8 mouse cellular contexts compared by ENCODE assay signal in genomic region chrX:162734997-162735929, GRCm38 (mm10). TPM values are rescaled to one million over a fixed set of nuclear protein-coding genes. Genes with fewer than 3 reads are reported as not detected.
DNase-seq lines count a peak whose midpoint lies in the region; ATAC-seq and TF ChIP-seq lines count a peak whose summit lies in the region.

No protein-coding gene starts in this region.

- H3K27me3 ChIP-seq in hindbrain, postnatal 0 days (ENCODE audit: insufficient read depth, low read length): no peaks in the 10 kb centered on the region

- 31% methylated on average over 25 of the region's 25 CpGs for WGBS in hindbrain, postnatal 0 days

- peak; percentile 64 for TF ChIP-seq CTCF in gastrocnemius, adult 2 months (IDR thresholded peaks at IDR 0.05)
- peak; percentile 68 for TF ChIP-seq CTCF in hindbrain, postnatal 0 days (IDR thresholded peaks at IDR 0.05; ENCODE audit: low read depth)

- H3K9me3 ChIP-seq in hindbrain, postnatal 0 days (ENCODE audit: low read length): no peaks in the 10 kb centered on the region

- intact Hi-C loops in gastrocnemius, adult 2 months (cut with DNase I): loop anchor here (2.0 kb wide), 1 partner anchor 24 kb away; no protein-coding TSS in a partner anchor

- H3K36me3 ChIP-seq in hindbrain, postnatal 0 days (ENCODE audit: insufficient read depth, low read length): no peaks in the 10 kb centered on the region

- peak; percentile 63 for DNase-seq in ZHBTc4 (ENCODE audit: low read depth, low spot score)
- peak; percentile 31 to 63 for DNase-seq in cerebellum, postnatal 4 days (ENCODE audit: low spot score in 2 of 2)
- DNase-seq in gastrocnemius, adult 2 months: peak; percentile 72
- peak; percentile 78 for DNase-seq in hindbrain, postnatal 0 days (ENCODE audit: low spot score)
- peak; percentile 57 to 66 for DNase-seq in left cerebral cortex, adult 18-20 months (ENCODE audit: low spot score in 2 of 2)
- peak; percentile 80 for DNase-seq in lung, postnatal 36 days
- peak; percentile 67 for DNase-seq in retina, embryonic 14.5 days (ENCODE audit: low spot score)
- peak; percentile 58 to 70 for DNase-seq in thymus, postnatal 36 days

- peak overlapping the region; percentile 44 for H3K9ac ChIP-seq in hindbrain, postnatal 0 days (replicated peaks; ENCODE audit: low read length)

- no peaks in the 10 kb centered on the region for H3K4me1 ChIP-seq in hindbrain, postnatal 0 days (ENCODE audit: insufficient read depth, low read length)

- peak overlapping the region; percentile 87 for H3K27ac ChIP-seq in gastrocnemius, adult 2 months
- peak overlapping the region; percentile 88 for H3K27ac ChIP-seq in hindbrain, postnatal 0 days

- peak overlapping the region; percentile 70 for H3K4me3 ChIP-seq in gastrocnemius, adult 2 months
- H3K4me3 ChIP-seq in hindbrain, postnatal 0 days (ENCODE audit: low read length): peak overlapping the region; percentile 34

- peak; percentile 91 for ATAC-seq in hindbrain, postnatal 0 days

- H3K4me2 ChIP-seq in hindbrain, postnatal 0 days (ENCODE audit: low read depth, low read length): peak overlapping the region; percentile 54

RNA-seq across cellular contexts. Expression of gene Rbbp7, which starts 24.9 kb away (rescaled TPM):
- total RNA-seq in gastrocnemius, adult 2 months (2021): 10 to 100 TPM; 82.1 to 91.2 TPM
- total RNA-seq in hindbrain, postnatal 0 days (2014; rRNA removed): 97.1 and 112 TPM in 2 replicates
- polyA plus RNA-seq in hindbrain, postnatal 0 days (2015; fragmentation: Nextera tagmentation; extraction: Ambion mirVana): 254 TPM in 2 replicates
- 100 to 1,000 TPM; 143 to 155 TPM for total RNA-seq in left cerebral cortex, adult 18-20 months (2021)

Comparison
In these comparisons a context has a peak if more than half of its experiments do, and no peak if none do; other contexts are left out.
1. Peak in every context shown above with its lines: DNase-seq, ATAC-seq, H3K4me3 ChIP-seq and H3K27ac ChIP-seq.